Mouse (Mus musculus): ENCODE measurements around the gene Insyn1.

The Insyn1 gene

DNA sequence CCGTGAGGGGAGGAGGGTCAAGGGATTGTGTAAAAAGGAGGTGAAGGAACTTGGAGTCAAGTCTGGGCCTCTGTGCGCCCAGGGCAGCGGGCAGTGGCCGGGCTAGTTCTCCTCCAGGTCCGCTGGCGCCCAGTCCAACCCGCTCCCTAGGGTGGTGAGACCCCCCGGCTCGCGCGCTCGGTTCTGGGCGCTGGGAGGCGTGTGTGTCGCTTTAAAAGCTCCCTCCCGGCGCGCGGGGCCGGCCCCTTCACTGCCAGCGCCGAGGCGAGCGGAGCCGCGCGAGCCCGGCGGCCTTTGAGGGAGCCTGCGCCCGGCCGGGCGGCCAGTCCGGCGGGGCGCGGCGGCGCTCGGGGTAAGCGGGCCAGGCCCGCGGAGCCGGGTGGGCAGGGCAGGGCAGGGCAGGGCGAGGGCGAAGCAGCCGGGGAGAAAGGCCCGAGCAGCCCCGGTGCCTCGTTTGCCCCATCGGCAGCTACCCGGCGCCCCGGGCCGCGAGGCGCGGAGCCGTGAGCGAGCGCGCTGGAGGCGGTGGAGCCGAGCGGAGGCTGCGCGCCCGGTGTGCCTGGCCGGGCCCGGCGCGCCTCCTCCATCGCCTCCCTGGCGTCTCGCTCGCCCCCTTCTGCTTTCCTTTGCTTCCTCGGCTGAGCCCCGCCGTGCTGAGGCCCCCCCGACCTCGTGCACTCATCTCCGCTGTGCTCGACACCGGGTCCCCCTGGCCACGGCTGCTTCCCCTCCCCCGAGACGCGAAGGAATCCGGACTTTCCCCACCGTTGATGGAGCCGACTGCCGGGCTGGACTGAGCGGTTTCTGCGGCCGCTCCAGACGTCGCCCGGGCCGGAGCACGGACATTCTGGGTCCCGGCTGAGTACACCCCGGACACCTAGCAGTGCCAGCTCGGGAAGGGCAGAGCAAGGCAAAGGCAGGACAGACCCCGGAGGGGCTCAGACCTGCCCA is at the start of gene Insyn1:
TSS of gene Insyn1 (plus strand) at position 753 of the 951 bp plus-strand sequence.
- peak; percentile 42 for DNase-seq (ENCODE audit: low read depth, low spot score)
- Histone ChIP-seq H3K27me3 (ENCODE audit: control insufficient read depth, insufficient read depth, low read length, poor library complexity, severe bottlenecking) (peaks cover 3% of the 10 kb centered on the region), H3K36me3 (ENCODE audit: control insufficient read depth, insufficient read depth, low read length, poor library complexity, severe bottlenecking) (no peaks in the 10 kb centered on the region)

DNA sequence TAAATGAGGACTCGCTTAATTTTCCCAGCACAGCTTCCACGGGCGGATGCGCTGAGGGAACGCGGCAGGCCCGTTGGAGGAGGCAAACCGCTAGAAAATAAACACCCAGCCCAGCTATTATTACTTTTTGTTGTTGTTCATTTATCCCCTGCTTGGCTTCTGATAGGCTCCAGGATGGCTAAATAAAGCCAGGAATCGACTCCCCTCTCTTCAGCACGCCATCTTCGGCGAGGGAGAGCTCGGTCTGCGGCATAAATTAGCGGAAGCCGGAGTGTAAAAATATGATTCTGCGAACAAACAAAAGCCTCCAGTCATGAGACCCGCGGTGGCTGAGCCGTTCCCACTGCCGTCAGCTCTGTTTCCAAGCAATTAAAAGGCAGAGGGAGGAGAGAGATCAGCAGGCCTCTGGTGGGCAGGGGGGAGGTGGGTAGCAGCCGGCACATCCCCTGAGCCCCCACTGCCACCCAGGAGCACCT is 49.4 kb upstream of the Insyn1 start:
- no peak for DNase-seq (ENCODE audit: low read depth, low spot score)
- no peaks in the 10 kb centered on the region for H3K36me3 ChIP-seq (ENCODE audit: control insufficient read depth, insufficient read depth, low read length, poor library complexity, severe bottlenecking)
- no peaks in the 10 kb centered on the region for H3K27me3 ChIP-seq (ENCODE audit: control insufficient read depth, insufficient read depth, low read length, poor library complexity, severe bottlenecking)

GRCm38 (mm10) chr9:58440100-58440499 is 48.3 kb upstream of the Insyn1 start:
- Histone ChIP-seq H3K27me3 (ENCODE audit: control insufficient read depth, insufficient read depth, low read length, poor library complexity, severe bottlenecking) (no peaks in the 10 kb centered on the region), H3K36me3 (ENCODE audit: control insufficient read depth, insufficient read depth, low read length, poor library complexity, severe bottlenecking) (no peaks in the 10 kb centered on the region)
- DNase-seq (ENCODE audit: low read depth, low spot score): no peak

DNA sequence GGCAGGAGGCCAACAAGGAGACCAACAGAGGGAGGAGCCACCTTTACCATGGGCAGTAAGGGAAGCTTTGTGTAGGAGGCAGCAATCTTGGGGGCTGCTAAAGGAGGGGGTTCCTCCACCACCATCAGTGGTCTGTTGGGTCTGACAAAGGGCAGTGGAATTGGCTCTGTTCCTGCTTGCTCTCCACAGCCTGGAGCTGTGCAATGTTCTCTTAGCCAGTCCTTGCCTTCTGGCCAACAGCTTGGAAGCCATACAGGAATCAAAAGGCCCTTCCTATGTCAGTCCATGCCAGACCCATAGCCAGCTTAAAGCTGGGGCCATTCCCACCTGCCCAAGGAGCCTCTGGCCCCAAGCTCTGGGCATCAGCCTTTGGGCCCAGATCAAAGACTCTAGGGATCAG is 47.8 kb upstream of the Insyn1 start:
- no peaks in the 10 kb centered on the region for H3K27me3 ChIP-seq (ENCODE audit: control insufficient read depth, insufficient read depth, low read length, poor library complexity, severe bottlenecking)
- DNase-seq (ENCODE audit: low read depth, low spot score): no peak
- H3K36me3 ChIP-seq (ENCODE audit: control insufficient read depth, insufficient read depth, low read length, poor library complexity, severe bottlenecking): no peaks in the 10 kb centered on the region

GRCm38 (mm10) chr9:58441351-58442104 is 46.9 kb upstream of the Insyn1 start:
- H3K27me3 ChIP-seq (ENCODE audit: control insufficient read depth, insufficient read depth, low read length, poor library complexity, severe bottlenecking): no peaks in the 10 kb centered on the region
- no peak for DNase-seq (ENCODE audit: low read depth, low spot score)

DNA sequence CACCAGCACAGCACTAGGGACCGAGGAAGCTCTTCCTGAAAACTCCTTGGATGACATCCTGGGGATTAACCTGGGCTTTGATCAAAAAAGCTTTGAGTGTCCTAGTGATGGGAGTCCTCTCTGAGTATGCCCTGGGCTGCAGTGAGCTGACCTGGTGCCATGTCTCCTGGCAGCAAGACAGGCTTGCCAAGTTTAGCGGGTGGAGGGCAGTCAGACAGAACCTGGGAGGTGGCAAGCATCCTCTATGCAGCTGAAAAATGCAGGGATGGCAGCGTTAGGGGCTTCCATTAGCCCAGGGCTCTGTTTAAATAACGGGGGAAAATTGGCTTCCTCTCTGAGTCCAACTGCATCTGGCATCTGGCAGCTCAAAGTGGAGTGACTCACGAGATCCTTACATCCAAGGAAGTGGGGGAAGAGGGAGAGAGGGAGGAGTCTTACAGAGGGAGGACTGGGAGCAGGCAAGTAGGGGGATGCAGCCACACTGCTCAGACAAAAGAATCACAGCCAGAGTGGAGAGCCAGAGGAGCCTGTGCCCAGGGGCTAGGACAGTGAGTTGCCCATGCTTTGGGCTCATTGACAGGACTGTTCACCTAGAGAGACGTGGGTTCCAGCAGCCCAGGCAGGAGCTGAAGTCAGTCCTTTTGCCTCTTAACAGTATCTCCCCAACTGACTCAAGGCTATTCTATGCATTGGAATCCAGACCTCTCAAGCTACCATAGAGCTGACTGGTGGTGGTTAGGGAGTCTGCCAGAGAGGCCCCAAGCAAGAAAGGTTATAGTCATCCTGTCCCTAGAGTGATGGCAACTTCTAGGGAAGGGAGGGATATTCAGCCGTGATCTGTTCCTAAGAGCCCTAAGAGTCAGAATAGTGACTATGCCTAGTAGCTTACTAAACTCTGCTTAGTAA is 46.0 kb upstream of the Insyn1 start:
- no peak for DNase-seq (ENCODE audit: low read depth, low spot score)

More at GRCm38 (mm10) chr9:58441351-58442104, 46.9 kb upstream of the Insyn1 start:
- no peaks in the 10 kb centered on the region for H3K36me3 ChIP-seq (ENCODE audit: control insufficient read depth, insufficient read depth, low read length, poor library complexity, severe bottlenecking)

DNA sequence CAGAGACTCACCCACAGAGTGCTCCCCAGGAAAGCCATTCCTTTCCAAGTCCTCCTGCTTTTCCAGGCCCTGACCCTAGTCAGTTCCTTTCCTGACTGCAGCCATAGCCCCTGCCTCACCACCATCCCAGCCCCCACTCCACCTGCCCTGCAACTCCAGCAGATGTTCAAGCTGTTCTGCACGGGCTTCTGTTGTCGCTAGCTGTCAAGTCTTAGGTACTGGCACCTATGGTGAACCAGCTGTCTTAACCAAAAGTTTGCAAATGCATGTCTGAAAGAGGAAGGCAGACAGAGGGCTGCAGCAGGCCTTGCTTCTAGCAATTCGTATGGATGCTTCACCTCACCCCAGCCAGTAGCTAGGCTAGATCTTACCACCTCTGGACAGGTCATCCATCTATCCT is 45.3 kb upstream of the Insyn1 start:
- no peaks in the 10 kb centered on the region for H3K36me3 ChIP-seq (ENCODE audit: control insufficient read depth, insufficient read depth, low read length, poor library complexity, severe bottlenecking)
- no peak for DNase-seq (ENCODE audit: low read depth, low spot score)

More for the DNA sequence above, 46.0 kb upstream of the Insyn1 start:
- H3K36me3 ChIP-seq (ENCODE audit: control insufficient read depth, insufficient read depth, low read length, poor library complexity, severe bottlenecking): no peaks in the 10 kb centered on the region
- no peaks in the 10 kb centered on the region for H3K27me3 ChIP-seq (ENCODE audit: control insufficient read depth, insufficient read depth, low read length, poor library complexity, severe bottlenecking)

GRCm38 (mm10) chr9:58446829-58447228 is 41.6 kb upstream of the Insyn1 start:
- no peak for DNase-seq (ENCODE audit: low read depth, low spot score)
- no peaks in the 10 kb centered on the region for H3K36me3 ChIP-seq (ENCODE audit: control insufficient read depth, insufficient read depth, low read length, poor library complexity, severe bottlenecking)

More for the DNA sequence above, 45.3 kb upstream of the Insyn1 start:
- H3K27me3 ChIP-seq (ENCODE audit: control insufficient read depth, insufficient read depth, low read length, poor library complexity, severe bottlenecking): no peaks in the 10 kb centered on the region

DNA sequence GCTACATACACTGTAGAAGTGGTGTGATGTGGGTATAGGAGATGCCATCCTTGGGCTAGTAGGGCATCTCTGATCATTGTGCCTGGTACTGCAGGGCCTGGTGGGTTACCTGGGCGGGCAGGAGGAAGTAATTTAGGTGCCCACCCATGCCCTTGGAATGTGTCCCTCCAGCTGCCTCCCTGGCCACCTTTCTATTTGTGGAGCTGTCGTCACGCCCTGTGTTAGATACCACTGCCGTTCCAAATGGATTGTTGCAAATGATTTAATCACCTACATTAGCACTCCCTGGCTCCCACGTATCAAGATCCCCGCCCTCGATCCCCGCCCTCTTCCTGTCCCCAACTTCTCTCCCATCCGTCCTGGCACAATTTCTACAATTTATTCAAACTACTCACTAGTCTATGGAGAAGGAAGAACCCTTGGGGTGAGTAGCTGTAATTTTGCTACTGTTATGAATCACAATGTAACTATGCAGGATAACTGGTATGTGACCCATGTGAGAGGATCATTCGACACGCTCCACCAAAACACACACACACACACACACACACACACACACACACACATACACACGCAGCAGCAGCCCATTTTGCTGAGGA is 40.3 kb upstream of the Insyn1 start:
- no peaks in the 10 kb centered on the region for H3K27me3 ChIP-seq (ENCODE audit: control insufficient read depth, insufficient read depth, low read length, poor library complexity, severe bottlenecking)
- no peak for DNase-seq (ENCODE audit: low read depth, low spot score)

More at GRCm38 (mm10) chr9:58446829-58447228, 41.6 kb upstream of the Insyn1 start:
- no peaks in the 10 kb centered on the region for H3K27me3 ChIP-seq (ENCODE audit: control insufficient read depth, insufficient read depth, low read length, poor library complexity, severe bottlenecking)

DNA sequence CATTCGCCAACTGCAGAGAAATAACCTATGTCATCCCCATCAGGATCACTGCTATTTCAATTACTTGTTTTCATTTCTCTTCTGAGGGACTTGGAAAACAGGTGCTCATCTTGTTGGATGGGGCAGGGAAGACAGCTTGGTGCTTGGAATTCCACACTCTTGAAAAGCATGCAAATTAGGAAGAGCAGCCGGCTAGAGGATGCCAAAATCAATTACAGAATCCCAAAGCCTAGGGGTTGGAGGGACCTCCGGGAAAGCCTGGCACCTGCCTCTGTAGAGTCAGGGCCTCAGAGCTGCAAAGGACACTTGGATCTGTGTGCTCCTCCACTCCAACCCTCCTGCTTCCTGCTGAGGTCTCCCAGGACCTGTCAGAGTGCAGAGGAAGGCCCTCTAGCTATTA is 38.9 kb upstream of the Insyn1 start:
- no peak for DNase-seq (ENCODE audit: low read depth, low spot score)
- Histone ChIP-seq H3K27me3 (ENCODE audit: control insufficient read depth, insufficient read depth, low read length, poor library complexity, severe bottlenecking) (no peaks in the 10 kb centered on the region), H3K36me3 (ENCODE audit: control insufficient read depth, insufficient read depth, low read length, poor library complexity, severe bottlenecking) (no peaks in the 10 kb centered on the region)

More for the DNA sequence above, 40.3 kb upstream of the Insyn1 start:
- H3K36me3 ChIP-seq (ENCODE audit: control insufficient read depth, insufficient read depth, low read length, poor library complexity, severe bottlenecking): no peaks in the 10 kb centered on the region

- no peak for DNase-seq (ENCODE audit: low read depth, low spot score)
- Histone ChIP-seq H3K36me3 (ENCODE audit: control insufficient read depth, insufficient read depth, low read length, poor library complexity, severe bottlenecking) (no peaks in the 10 kb centered on the region), H3K27me3 (ENCODE audit: control insufficient read depth, insufficient read depth, low read length, poor library complexity, severe bottlenecking) (no peaks in the 10 kb centered on the region; the same call in 1 of the 2 replicates)
These were observed 34.5 kb upstream of the Insyn1 start for GRCm38 (mm10) chr9:58453791-58454378.

GRCm38 (mm10) chr9:58454886-58455285 is 33.5 kb upstream of the Insyn1 start:
- no peaks in the 10 kb centered on the region; the same call in 1 of the 2 replicates for H3K27me3 ChIP-seq (ENCODE audit: control insufficient read depth, insufficient read depth, low read length, poor library complexity, severe bottlenecking)
- H3K36me3 ChIP-seq (ENCODE audit: control insufficient read depth, insufficient read depth, low read length, poor library complexity, severe bottlenecking): no peaks in the 10 kb centered on the region
- no peak for DNase-seq (ENCODE audit: low read depth, low spot score)

- no peak for DNase-seq (ENCODE audit: low read depth, low spot score)
- Histone ChIP-seq H3K36me3 (ENCODE audit: control insufficient read depth, insufficient read depth, low read length, poor library complexity, severe bottlenecking) (no peaks in the 10 kb centered on the region), H3K27me3 (ENCODE audit: control insufficient read depth, insufficient read depth, low read length, poor library complexity, severe bottlenecking) (no peaks in the 10 kb centered on the region; the same call in 1 of the 2 replicates)
These were observed 32.6 kb upstream of the Insyn1 start for GRCm38 (mm10) chr9:58455798-58456197.
